Mouse (Mus musculus) neural tube, embryonic 11.5 days (tissue): Measurements from ENCODE around the gene Frem1. TPM values are rescaled to one million over a fixed set of nuclear protein-coding genes. Genes with fewer than 3 reads are reported as not detected.

Experiments
- ATAC-seq: fragments of 200-750 bp; cut with Nextera tagmentation; 2 replicates; pipeline ENCODE4 v1.8.0; 2017; ENCODE audit warnings: moderate number of reproducible peaks, mild to moderate bottlenecking, moderate TSS enrichment, moderate library complexity; ENCODE audit not compliant: insufficient read depth, low FRiP score, low TSS enrichment
- DNase-seq: peaks from one replicate; pipeline ENCODE4 v3.0.0-alpha.2; 2015; ENCODE audit warnings: low spot score
- H3K27ac ChIP-seq: fragments of 300-500 bp; sonication (generic); 2 replicates; pipeline ENCODE4 v1.5.1; 2014; ENCODE audit warnings: low read depth, mild to moderate bottlenecking, low read length
- H3K27me3 ChIP-seq: fragments of 300-500 bp; sonication (generic); 2 replicates; pipeline ENCODE4 v1.6.1; 2014; ENCODE audit warnings: mild to moderate bottlenecking, low read length, mixed read lengths; ENCODE audit not compliant: control insufficient read depth, insufficient read depth
- H3K36me3 ChIP-seq: fragments of 300-500 bp; sonication (generic); 2 replicates; pipeline ENCODE4 v1.6.1; 2014; ENCODE audit warnings: mild to moderate bottlenecking, low read length, moderate library complexity, mixed read lengths; ENCODE audit not compliant: control insufficient read depth, insufficient read depth
- H3K4me1 ChIP-seq: fragments of 300-500 bp; sonication (generic); 2 replicates; pipeline ENCODE4 v1.6.1; 2014; ENCODE audit warnings: low read length, mixed read lengths; ENCODE audit not compliant: control insufficient read depth, insufficient read depth
- H3K4me2 ChIP-seq: fragments of 300-500 bp; sonication (generic); 2 replicates; pipeline ENCODE4 v1.6.1; 2014; ENCODE audit warnings: low read depth, mild to moderate bottlenecking, moderate library complexity
- H3K4me3 ChIP-seq: fragments of 300-500 bp; sonication (generic); 2 replicates; pipeline ENCODE4 v1.5.1; 2014; ENCODE audit warnings: low read depth, low read length
- H3K9ac ChIP-seq: fragments of 300-500 bp; sonication (generic); 2 replicates; pipeline ENCODE4 v1.6.1; 2014; ENCODE audit warnings: mild to moderate bottlenecking, low read length
- H3K9me3 ChIP-seq: fragments of 300-500 bp; sonication (generic); 2 replicates; pipeline ENCODE4 v1.6.1; 2016; ENCODE audit warnings: low read length; ENCODE audit not compliant: control insufficient read depth
- WGBS: fragments of 180-500 bp; shearing (Covaris S2); extraction: QIAGEN DNeasy Blood & Tissue Kit; methylation state at CpG from one replicate; pipeline ENCODE4 v1.1.7; 2014; 5-methylcytosine and 5-hydroxymethylcytosine counted together
- polyA plus RNA-seq: library from polyadenylated mRNA; unstranded; fragments of >200 nt; fragmentation: Nextera tagmentation; extraction: Ambion mirVana; gene quantifications from 2 replicates; pipeline ENCODE4 v1.2.1, GENCODE M21; 2014

Frem1 gene
- polyA plus RNA-seq, 1 experiment from 2014 or later = 4.1 TPM

DNA sequence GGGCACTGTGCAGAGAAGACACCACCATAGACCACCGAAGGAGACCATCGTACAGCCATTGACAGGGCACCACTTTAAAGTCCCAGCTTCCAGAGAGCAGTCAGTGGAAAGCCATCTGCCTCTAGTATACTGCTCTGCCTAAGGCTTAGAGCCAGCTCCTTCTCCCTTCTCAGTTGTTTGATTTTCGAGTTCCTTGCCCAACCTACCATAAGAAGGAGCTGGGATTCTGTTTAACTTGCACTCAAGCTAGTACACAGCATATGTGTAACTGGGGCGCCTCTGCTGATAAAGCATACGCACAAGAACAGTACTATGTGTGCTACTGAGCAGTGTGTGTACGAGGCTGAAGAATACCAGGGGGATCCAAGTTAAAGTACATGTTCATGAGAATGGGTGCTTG, 173.0 kb downstream of the Frem1 start:
- H3K27ac ChIP-seq = no peak overlapping the region
- DNase-seq (no peak), ATAC-seq (no peak)
- no peaks in the 10 kb centered on the region for H3K4me1 ChIP-seq
- H3K9ac ChIP-seq = no peak overlapping the region
- no peak overlapping the region for H3K4me2 ChIP-seq
- H3K9me3 ChIP-seq = no peaks in the 10 kb centered on the region
- H3K27me3 ChIP-seq = no peaks in the 10 kb centered on the region
- no peak overlapping the region for H3K4me3 ChIP-seq
- 88% methylated on average over 6 of the region's 6 CpGs for WGBS
- no peaks in the 10 kb centered on the region for H3K36me3 ChIP-seq

DNA sequence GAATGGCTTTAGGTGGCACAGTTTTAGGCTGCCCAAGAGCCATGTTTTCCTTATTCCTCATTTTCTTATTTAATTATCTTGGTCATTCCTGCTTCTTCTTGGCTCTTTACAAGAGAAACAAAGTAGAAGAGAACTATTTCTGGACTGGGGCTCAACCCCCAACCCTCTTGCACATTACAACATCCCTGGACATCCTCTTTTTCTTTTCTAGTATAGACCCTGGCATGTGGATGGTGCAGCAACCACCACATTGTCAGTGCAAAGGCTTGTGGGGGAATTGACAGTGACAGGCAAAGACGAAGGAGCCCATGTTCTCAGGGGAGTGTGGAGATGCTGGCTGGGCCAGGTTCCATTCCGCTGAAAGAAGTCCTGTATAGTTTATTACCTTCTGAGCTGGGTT, 175.5 kb downstream of the Frem1 start:
- ATAC-seq (no peak), DNase-seq (no peak)
- 86% methylated on average over 2 of the region's 2 CpGs for WGBS
- Histone ChIP-seq H3K4me1 (no peaks in the 10 kb centered on the region), H3K9me3 (no peaks in the 10 kb centered on the region), H3K9ac (no peak overlapping the region), H3K36me3 (no peaks in the 10 kb centered on the region), H3K4me2 (no peak overlapping the region), H3K27me3 (no peaks in the 10 kb centered on the region), H3K27ac (no peak overlapping the region), H3K4me3 (no peak overlapping the region)

DNA sequence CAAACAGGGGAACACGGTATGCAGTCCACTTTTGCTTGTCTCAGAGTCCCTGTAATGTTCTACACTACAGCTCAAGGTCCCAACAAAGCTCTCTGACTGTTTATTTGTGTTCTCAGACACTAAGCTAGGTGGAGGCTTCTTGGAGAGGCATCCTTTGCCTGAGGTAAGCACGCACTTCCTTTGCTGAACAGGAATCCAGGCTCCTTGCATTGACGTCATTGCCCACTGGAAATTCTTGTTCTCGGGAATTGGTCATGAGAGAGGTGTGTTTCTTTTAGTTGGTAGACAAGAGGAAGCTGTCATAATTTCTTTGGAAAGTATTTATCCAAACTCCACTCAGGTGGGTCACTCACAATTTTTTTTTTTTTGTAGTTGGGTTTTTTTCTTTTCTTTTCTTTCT, 176.6 kb downstream of the Frem1 start:
- no peaks in the 10 kb centered on the region for H3K4me1 ChIP-seq
- no peak overlapping the region for H3K9ac ChIP-seq
- no peaks in the 10 kb centered on the region for H3K27me3 ChIP-seq
- no peaks in the 10 kb centered on the region for H3K9me3 ChIP-seq
- 77% methylated on average over 4 of the region's 4 CpGs for WGBS
- no peak overlapping the region for H3K4me3 ChIP-seq
- H3K36me3 ChIP-seq = no peaks in the 10 kb centered on the region
- no peak overlapping the region for H3K27ac ChIP-seq
- DNase-seq (no peak), ATAC-seq (no peak)
- H3K4me2 ChIP-seq = no peak overlapping the region

DNA sequence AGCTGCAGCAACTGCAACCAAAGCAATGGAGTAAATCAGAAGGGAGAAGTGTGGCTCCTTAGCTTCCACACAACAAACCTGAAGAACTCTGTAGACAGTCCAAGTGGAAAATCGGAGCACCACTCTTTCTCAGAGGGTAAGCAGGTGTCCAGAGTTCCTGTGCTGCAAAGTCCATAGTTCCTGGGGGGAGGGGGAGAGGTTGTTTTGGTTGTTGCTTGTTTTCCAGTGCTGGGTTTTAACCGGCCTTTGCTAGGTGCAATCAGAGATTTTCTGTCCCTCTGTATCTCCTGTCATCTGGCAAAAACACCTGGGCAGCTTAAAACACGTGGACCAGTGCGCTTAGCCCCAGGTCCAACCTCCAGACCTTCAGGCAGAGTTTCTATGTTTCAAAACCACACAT, 177.3 kb downstream of the Frem1 start:
- no peak for DNase-seq
- no peaks in the 10 kb centered on the region for H3K36me3 ChIP-seq
- H3K4me1 ChIP-seq = no peaks in the 10 kb centered on the region
- H3K9me3 ChIP-seq = no peaks in the 10 kb centered on the region
- ATAC-seq = no peak
- no peak overlapping the region for H3K9ac ChIP-seq
- H3K27ac ChIP-seq = no peak overlapping the region
- H3K4me2 ChIP-seq = no peak overlapping the region
- no peaks in the 10 kb centered on the region for H3K27me3 ChIP-seq
- WGBS = 71% methylated on average over 4 of the region's 4 CpGs
- no peak overlapping the region for H3K4me3 ChIP-seq

DNA sequence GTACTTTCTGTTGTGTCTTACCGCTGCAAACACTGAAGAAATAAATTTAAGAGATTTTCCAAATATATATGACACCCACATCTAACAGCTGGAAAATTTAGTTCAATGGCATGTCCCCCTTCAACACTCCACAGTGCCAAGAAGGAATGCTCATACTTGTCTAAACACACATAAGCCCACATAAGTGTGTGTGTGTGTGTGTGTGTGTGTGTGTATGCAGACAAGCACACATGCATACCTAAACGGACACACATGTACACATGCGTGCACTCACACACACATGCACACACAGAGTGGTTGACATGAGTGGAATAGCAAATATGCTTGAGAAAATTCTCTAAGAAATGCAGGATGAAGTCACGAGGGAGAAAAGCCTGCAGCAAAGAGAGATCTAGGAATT, 179.6 kb downstream of the Frem1 start:
- Histone ChIP-seq H3K9me3 (no peaks in the 10 kb centered on the region), H3K4me3 (no peak overlapping the region), H3K9ac (no peak overlapping the region), H3K27ac (no peak overlapping the region), H3K4me2 (no peak overlapping the region), H3K4me1 (no peaks in the 10 kb centered on the region), H3K27me3 (no peaks in the 10 kb centered on the region), H3K36me3 (no peaks in the 10 kb centered on the region)
- 83% methylated on average over 4 of the region's 4 CpGs for WGBS
- DNase-seq (no peak), ATAC-seq (no peak)

DNA sequence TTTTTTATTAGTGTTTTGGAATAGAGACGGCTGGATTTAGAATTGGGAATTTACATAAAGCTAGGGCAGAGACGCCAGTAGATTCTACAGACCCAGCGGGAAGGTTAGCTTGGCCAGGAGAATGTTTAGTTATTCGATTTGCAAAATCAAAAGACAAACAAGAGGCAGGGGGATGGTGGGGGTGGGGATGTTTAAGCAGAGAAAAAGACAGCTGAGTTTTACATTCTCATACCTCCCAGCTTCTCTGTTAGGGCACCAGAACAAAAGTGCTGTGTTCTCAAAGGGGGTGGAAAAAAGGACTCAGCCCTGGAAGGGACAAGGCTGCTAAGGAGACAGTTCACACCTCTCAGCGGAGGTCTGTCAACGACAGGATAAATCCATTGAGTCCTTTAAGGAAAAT, 180.0 kb downstream of the Frem1 start:
- H3K27me3 ChIP-seq = no peaks in the 10 kb centered on the region
- 43% methylated on average over 6 of the region's 6 CpGs for WGBS
- no peak for DNase-seq

DNA sequence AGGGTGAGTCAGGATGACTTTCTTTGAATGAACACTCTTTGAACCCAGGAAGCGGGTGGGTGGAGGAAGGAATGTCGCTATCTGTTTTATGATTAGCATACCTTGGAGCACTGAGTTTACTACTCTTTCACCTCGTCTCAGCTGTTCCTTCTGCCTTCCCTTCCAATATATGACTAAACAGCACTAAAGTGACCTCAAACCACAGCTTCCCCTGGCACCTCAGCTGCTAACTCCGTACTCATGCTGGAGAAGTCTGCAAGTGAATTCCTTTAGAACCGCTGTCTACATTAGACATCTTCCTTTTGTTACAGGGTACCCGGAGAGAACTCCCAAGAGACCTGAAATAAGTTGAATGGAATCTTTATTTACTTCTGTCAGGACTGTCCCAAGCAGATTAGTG, 181.2 kb downstream of the Frem1 start:
- WGBS = 88% methylated on average over 5 of the region's 6 CpGs
- no peaks in the 10 kb centered on the region for H3K4me1 ChIP-seq
- no peaks in the 10 kb centered on the region for H3K27me3 ChIP-seq
- H3K36me3 ChIP-seq = no peaks in the 10 kb centered on the region
- no peak for ATAC-seq
- no peak for DNase-seq
- H3K9ac ChIP-seq = no peak overlapping the region
- H3K4me3 ChIP-seq = no peak overlapping the region
- no peaks in the 10 kb centered on the region for H3K9me3 ChIP-seq
- no peak overlapping the region for H3K27ac ChIP-seq
- H3K4me2 ChIP-seq = no peak overlapping the region

More for the DNA sequence above, 180.0 kb downstream of the Frem1 start:
- Histone ChIP-seq H3K4me2 (no peak overlapping the region), H3K4me3 (no peak overlapping the region), H3K9ac (no peak overlapping the region), H3K36me3 (no peaks in the 10 kb centered on the region), H3K4me1 (no peaks in the 10 kb centered on the region), H3K27ac (no peak overlapping the region), H3K9me3 (no peaks in the 10 kb centered on the region)
- ATAC-seq = no peak

DNA sequence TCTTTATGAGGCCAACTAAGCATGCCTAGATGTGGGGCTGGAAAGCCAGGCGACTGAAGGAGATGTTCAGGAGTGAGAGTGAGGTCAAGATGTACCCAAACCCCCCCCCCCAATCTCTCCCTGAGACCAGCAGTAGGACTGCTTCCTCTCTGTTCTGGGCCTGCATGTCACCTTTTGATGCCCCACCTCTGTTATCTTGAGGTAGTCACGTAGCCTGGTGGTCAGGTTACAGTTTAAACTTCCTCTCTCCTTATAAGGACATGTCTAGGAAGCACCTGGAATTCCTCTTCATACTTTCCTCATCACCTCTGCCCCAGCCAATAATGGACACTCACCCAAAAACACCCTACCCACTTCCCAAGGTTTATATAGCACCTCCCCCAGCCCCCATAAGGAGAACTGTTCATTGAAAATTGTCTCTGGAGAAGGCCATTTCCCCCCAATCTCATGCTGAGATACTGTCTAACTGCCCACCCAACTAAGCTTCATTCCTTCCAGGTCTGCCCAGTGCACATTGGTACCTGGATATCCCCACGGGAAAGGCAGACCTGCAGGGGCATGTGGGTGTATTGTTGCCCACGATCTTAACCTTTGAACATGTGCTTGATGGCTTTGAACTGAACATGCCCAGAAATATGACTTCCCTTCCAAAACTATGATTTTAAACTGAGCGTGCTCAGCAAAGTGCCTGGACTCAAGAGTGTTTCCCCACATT, 184.3 kb downstream of the Frem1 start:
- DNase-seq (no peak), ATAC-seq (no peak)
- H3K36me3 ChIP-seq = no peaks in the 10 kb centered on the region
- 80% methylated on average over 5 of the region's 5 CpGs for whole genome bisulfite sequencing
- H3K27ac ChIP-seq = no peak overlapping the region
- no peaks in the 10 kb centered on the region for H3K4me1 ChIP-seq
- H3K4me2 ChIP-seq = no peak overlapping the region
- no peak overlapping the region for H3K9ac ChIP-seq
- H3K9me3 ChIP-seq = no peaks in the 10 kb centered on the region
- no peak overlapping the region for H3K4me3 ChIP-seq
- no peaks in the 10 kb centered on the region for H3K27me3 ChIP-seq

DNA sequence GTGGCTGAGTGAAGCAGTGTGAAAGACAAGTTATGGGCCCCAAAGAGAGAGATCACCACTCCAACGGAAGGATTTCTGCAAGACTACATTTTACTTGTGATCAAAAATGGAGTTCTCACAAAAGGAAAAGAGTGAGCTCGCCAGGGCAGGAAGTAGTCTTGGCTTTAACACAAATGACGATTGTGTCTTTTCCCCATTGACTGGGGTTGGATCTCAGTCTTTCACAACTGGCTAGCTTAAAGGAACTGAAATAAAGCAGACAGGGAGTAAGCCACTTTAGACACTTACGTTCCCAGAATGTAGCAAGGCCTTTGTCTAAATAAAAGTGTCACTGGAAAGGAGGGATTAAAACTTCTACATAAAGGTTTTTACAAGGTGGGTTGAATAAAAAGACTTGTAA, 185.0 kb downstream of the Frem1 start:
- DNase-seq = no peak
- no peak overlapping the region for H3K9ac ChIP-seq
- H3K4me1 ChIP-seq = no peaks in the 10 kb centered on the region
- H3K4me3 ChIP-seq = no peak overlapping the region
- no peak overlapping the region for H3K27ac ChIP-seq
- H3K36me3 ChIP-seq = no peaks in the 10 kb centered on the region
- H3K4me2 ChIP-seq = no peak overlapping the region
- H3K9me3 ChIP-seq = no peaks in the 10 kb centered on the region
- ATAC-seq = no peak
- no peaks in the 10 kb centered on the region for H3K27me3 ChIP-seq
- WGBS = 79% methylated on average over 4 of the region's 4 CpGs
